Mouse (Mus musculus): ENCODE measurements around the gene Zfp978. TPM values are rescaled to one million over a fixed set of nuclear protein-coding genes. Genes with fewer than 3 reads are reported as not detected.
"Not testable (repeated sequence)": the region's sequence is repeated elsewhere in the genome, so short reads cannot be mapped to it uniquely, and the experiment has no call there.

Gene Zfp978
- polyA plus RNA-seq, 1 experiment: 0.57 TPM

DNA sequence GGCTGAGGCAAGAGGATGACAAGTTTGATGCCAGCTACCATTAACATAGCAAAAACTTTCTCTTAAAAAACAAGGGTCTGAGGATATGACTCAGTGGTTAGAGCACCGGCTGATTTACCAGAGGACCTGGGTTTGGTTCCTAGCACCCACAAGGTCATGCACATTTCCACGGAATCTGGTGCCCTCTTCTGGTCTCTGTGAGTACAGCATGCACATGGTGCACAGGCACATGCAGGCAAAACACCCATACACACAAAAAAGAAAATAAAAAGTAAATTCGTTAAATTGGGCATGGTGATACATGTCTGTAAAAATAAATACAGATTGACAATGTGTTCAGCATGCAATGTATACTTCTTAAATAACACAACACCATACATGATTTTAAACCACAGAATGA is 20.9 kb upstream of the Zfp978 start:
- peak; percentile 33; the same call in 1 of the 2 replicates for TF ChIP-seq CTCF (IDR thresholded peaks at IDR 0.05; ENCODE audit: control insufficient read depth, insufficient read depth, insufficient replicate concordance, low read depth, low read length)
- H3K36me3 ChIP-seq (ENCODE audit: control insufficient read depth, insufficient read depth, low read length); H3K4me1 ChIP-seq (ENCODE audit: control insufficient read depth, insufficient read depth, low read length); H3K27me3 ChIP-seq (ENCODE audit: control insufficient read depth, insufficient read depth, low read length); H3K27ac ChIP-seq (ENCODE audit: control insufficient read depth, insufficient read depth, low read depth, low read length); H3K4me3 ChIP-seq (ENCODE audit: control insufficient read depth, low read depth, low read length): not testable (repeated sequence)

DNA sequence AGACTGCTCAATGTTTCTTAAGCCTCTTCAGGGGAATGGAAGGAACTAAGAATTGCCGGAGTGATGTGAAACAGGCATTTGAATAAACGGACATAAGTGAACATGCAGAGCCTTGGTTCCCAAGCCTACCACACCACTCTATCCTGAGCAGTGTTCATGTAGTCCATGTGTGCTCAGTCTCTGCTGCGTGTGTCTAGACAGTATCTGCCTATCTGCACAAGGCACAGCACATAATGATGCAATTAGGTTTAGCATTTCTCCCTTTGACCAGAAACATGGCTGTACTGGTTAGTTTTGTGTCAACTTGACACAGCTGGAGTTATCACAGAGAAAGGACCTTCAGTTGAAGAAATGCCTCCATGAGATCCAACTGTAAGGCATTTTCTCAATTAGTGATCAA is 20.2 kb upstream of the Zfp978 start:
- H3K36me3 ChIP-seq (ENCODE audit: control insufficient read depth, insufficient read depth, low read length): not testable (repeated sequence)

DNA sequence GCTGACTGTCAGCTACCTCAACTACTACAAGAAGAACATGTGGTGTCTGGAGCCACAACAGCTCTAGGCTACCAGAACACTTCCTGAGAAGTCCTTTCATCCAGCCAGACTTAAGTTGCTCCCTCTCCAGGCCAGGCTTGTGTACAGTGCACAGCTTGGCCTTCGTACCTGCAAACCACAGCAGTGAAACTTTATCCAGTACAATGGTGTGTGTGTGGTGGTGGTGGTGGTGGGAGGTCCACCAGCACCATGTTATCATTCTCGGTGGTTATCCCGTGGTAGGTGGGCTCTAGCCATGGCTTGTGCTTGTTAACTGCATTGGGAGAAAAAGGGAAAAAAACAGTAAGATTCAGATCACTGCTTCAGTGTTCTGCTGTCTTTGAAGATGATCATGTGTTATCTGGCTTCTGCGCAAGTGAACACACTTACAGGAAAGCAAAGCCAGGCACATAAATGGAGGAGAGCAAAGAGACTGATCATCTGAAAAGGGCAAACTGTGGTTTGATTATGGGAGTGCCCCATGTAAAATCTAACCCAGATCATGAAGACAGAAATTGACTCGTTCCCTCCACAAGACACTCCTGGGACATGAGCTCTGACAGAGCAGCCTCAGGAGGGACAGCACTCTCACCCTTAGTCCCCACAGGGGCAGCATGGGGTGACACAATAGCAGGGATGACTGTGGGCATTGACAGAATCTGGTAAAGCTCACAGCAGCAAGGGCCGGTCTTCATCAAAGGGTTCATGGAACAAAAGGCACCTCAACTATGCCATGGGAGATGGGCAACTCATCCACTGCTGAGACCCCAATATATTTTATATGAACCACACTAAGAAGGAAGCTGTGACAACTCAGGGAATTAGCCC is 17.8 kb upstream of the Zfp978 start:
- not testable (repeated sequence) for H3K4me1 ChIP-seq (ENCODE audit: control insufficient read depth, insufficient read depth, low read length); H3K27me3 ChIP-seq (ENCODE audit: control insufficient read depth, insufficient read depth, low read length); H3K27ac ChIP-seq (ENCODE audit: control insufficient read depth, insufficient read depth, low read depth, low read length); H3K36me3 ChIP-seq (ENCODE audit: control insufficient read depth, insufficient read depth, low read length); H3K4me3 ChIP-seq (ENCODE audit: control insufficient read depth, low read depth, low read length)

More for the DNA sequence above, 20.2 kb upstream of the Zfp978 start:
- not testable (repeated sequence) for H3K4me1 ChIP-seq (ENCODE audit: control insufficient read depth, insufficient read depth, low read length); H3K27me3 ChIP-seq (ENCODE audit: control insufficient read depth, insufficient read depth, low read length); H3K4me3 ChIP-seq (ENCODE audit: control insufficient read depth, low read depth, low read length); H3K27ac ChIP-seq (ENCODE audit: control insufficient read depth, insufficient read depth, low read depth, low read length)

DNA sequence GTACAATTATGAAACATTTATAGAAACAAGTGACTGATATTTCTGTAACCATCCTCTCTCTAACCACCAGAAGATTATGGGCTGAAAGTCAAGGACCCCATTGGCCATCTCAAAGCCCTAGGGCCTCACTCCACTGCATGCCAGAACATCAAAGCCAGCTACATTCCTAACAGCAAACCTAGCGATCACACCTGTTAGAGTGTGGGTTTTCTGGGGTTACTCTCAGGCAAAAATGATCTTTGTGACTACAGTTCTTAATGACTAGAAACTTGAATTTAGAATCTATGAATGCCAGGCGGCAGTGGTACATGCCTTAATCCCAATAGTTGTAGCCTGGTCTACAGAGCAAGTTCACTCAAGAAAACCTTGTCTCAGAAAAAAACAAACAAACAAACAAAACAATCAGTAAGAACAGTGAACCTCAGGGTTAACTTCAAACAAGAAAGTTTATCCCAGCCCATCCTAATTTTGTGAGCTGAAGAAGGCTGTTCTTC is 16.0 kb upstream of the Zfp978 start:
- H3K4me3 ChIP-seq (ENCODE audit: control insufficient read depth, low read depth, low read length); H3K36me3 ChIP-seq (ENCODE audit: control insufficient read depth, insufficient read depth, low read length); H3K27me3 ChIP-seq (ENCODE audit: control insufficient read depth, insufficient read depth, low read length); H3K27ac ChIP-seq (ENCODE audit: control insufficient read depth, insufficient read depth, low read depth, low read length); H3K4me1 ChIP-seq (ENCODE audit: control insufficient read depth, insufficient read depth, low read length): not testable (repeated sequence)

DNA sequence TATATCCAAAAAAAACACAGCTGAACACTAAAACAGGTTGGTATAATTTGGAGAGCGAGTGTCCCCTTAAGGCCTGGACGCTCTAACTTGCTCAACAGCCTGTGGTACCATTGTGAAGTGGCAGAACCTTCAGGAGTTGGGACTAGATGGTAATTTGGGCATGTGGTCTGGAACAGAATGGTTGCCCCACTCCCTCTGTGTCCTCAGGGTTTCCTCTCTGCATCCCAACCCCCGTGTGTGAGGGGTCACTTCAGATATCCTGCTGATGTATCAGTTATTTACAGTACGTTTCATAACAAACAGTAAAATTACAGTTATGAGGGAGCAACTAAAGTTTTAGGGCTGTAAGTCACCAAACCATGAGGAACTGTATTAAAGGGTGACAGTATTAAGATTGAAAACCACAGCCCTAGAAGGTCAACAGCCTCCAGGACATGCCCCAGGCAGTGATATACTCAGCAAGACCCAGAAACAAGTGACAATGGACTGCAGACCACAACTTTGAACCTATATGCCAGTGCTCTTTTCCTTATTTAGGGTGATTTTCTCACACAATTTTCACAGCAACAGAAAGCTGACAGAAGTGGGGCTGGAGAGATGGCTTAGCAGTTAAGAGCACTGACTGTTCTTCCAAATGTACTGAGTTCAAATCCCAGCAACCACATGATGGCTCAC is 14.6 kb upstream of the Zfp978 start:
- H3K4me1 ChIP-seq (ENCODE audit: control insufficient read depth, insufficient read depth, low read length); H3K36me3 ChIP-seq (ENCODE audit: control insufficient read depth, insufficient read depth, low read length); H3K4me3 ChIP-seq (ENCODE audit: control insufficient read depth, low read depth, low read length); H3K27me3 ChIP-seq (ENCODE audit: control insufficient read depth, insufficient read depth, low read length); H3K27ac ChIP-seq (ENCODE audit: control insufficient read depth, insufficient read depth, low read depth, low read length): not testable (repeated sequence)

DNA sequence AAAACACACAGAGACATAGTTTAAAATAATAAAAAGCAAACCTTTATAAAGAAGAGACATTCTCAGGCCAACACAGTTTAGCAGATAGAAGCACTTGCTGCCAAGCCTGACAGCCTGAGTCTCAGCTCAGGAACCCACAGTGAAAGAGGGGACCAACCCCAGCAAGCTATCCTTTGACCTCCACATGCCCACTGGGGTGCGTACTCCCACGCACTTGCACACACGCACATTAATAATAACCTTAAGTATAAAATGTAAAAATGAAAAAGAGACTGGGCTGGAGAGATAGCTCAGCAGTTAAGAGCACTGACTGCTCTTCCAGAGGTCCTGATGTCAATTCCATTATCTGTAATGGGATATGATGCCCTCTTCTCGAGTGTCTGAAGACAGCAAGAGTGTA is 13.8 kb upstream of the Zfp978 start:
- not testable (repeated sequence) for H3K36me3 ChIP-seq (ENCODE audit: control insufficient read depth, insufficient read depth, low read length); H3K27ac ChIP-seq (ENCODE audit: control insufficient read depth, insufficient read depth, low read depth, low read length); H3K4me1 ChIP-seq (ENCODE audit: control insufficient read depth, insufficient read depth, low read length); H3K4me3 ChIP-seq (ENCODE audit: control insufficient read depth, low read depth, low read length); H3K27me3 ChIP-seq (ENCODE audit: control insufficient read depth, insufficient read depth, low read length)

DNA sequence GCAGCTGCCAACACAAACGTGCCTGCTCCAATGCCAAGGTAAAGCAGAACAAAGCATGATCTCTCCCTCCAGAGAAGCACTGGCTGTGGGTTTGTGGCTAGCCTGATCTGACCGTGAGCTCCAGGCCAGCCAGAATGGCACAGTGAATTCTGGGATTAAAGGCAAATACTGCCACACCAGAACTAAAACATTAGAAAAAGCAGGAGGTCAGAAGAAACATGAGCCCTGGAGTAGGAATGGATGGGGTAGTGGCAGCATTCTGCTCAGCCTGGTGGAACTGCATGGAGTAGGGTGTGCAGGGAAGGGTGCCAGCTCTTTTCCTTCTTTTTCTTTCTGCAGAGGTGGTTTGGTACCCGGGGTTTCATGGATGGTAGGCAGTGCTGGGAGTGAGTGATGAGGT is 13.2 kb upstream of the Zfp978 start:
- H3K4me3 ChIP-seq (ENCODE audit: control insufficient read depth, low read depth, low read length); H3K36me3 ChIP-seq (ENCODE audit: control insufficient read depth, insufficient read depth, low read length); H3K27me3 ChIP-seq (ENCODE audit: control insufficient read depth, insufficient read depth, low read length); H3K27ac ChIP-seq (ENCODE audit: control insufficient read depth, insufficient read depth, low read depth, low read length); H3K4me1 ChIP-seq (ENCODE audit: control insufficient read depth, insufficient read depth, low read length): not testable (repeated sequence)

DNA sequence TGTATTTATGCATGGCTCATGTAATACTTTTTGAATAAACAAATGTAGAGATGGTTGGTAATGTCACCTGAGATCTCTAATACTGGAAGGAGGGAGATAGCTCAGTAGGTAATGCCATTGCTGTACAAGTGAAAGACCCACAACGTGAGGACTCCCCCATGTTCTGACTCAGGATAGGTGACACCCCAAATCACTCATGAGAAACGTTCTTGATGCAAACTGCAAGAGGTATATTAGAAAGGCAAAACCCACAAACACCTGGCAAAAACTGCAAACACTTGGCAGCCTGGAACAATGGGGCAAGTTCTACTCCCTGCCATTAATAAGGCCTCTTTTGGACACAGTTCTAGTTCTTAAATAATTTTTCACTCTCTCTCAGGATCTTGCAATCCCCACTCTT is 12.7 kb upstream of the Zfp978 start:
- H3K4me3 ChIP-seq (ENCODE audit: control insufficient read depth, low read depth, low read length); H3K36me3 ChIP-seq (ENCODE audit: control insufficient read depth, insufficient read depth, low read length); H3K27me3 ChIP-seq (ENCODE audit: control insufficient read depth, insufficient read depth, low read length); H3K4me1 ChIP-seq (ENCODE audit: control insufficient read depth, insufficient read depth, low read length); H3K27ac ChIP-seq (ENCODE audit: control insufficient read depth, insufficient read depth, low read depth, low read length): not testable (repeated sequence)

DNA sequence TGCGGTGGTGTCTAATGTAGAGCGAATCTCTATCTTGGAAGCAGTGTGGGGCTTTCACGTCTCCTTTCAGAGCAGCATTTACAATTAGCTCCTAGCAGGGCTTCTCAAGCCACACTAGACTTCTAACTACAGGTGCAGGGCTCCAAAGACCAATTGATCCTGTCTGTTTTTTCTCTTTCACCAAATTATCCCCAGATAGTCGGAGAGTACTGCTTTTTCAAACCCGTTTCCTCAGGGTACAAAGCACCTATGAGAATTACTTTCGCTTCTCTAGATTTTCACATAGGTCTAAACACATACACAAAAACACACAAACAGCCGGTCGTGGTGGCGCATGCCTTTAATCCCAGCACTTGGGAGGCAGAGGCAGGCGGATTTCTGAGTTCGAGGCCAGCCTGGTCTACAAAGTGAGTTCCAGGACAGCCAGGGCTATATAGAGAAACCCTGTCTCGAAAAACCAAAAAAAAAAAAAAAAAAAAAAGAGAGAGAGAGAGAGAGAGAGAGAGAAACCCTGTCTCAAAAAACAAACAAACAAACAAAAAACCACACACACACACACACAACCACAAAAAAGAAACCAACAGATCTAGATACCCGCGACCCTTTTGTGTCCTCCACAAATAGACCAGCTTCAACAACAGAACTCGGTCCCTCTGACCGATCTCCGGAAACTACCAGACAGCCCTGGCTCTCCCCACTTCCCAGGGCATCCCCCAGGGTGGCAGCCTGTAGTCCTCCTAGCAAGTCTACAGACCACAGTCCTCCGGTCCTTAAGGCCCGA is 12.0 kb upstream of the Zfp978 start:
- not testable (repeated sequence) for H3K27me3 ChIP-seq (ENCODE audit: control insufficient read depth, insufficient read depth, low read length); H3K36me3 ChIP-seq (ENCODE audit: control insufficient read depth, insufficient read depth, low read length); H3K4me1 ChIP-seq (ENCODE audit: control insufficient read depth, insufficient read depth, low read length); H3K27ac ChIP-seq (ENCODE audit: control insufficient read depth, insufficient read depth, low read depth, low read length); H3K4me3 ChIP-seq (ENCODE audit: control insufficient read depth, low read depth, low read length)

DNA sequence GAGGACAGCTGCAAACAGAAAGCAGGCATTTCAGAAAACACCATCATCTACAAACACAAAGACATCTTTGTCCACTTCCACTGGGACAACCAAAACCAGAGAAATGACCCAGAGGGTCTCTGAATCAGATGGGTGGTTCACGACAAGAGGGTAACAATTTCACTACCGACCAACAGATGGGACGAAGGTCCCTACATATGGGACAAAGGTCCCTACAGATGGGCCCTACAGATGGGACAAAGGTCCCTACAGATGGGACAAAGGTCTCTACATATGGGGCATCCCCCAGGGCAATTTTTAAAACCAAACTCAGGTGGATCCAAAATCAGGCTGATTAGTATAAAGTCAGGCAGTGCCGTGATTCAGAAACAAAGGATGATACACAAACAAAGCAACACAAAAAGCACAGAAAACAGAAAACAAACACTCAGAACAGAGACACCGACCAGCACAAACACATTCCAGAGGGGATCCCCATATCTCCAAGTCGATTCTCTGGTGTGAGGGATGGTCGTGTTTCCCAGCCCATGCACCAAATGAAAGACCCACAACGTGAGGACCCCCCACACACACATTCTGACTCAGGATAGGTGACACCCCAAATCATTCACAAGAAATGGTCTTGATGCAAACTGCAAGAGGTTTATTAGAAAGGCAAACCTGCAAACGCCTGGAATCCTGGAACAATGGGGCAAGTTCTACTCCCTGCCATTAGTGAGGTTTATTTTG is 11.3 kb upstream of the Zfp978 start:
- not testable (repeated sequence) for H3K4me3 ChIP-seq (ENCODE audit: control insufficient read depth, low read depth, low read length); H3K4me1 ChIP-seq (ENCODE audit: control insufficient read depth, insufficient read depth, low read length); H3K27ac ChIP-seq (ENCODE audit: control insufficient read depth, insufficient read depth, low read depth, low read length); H3K27me3 ChIP-seq (ENCODE audit: control insufficient read depth, insufficient read depth, low read length); H3K36me3 ChIP-seq (ENCODE audit: control insufficient read depth, insufficient read depth, low read length)

DNA sequence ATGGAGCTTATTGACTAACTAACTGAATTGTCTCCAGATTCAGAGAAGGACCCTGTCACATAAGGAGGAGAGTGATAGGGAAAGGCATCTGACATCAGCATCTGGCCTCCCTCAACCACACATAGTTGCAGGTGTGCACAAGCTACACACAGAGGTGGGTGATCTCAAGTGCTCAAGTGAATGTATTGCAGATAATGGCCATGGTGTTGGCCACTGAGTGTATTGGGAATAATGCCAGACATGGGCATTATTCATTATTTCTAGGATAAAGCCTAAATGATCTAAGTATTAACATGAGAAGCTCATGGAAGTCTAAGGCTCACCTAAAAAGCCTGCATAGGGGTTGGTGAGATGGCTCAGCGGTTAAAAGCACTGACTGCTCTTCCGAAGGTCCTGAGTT is 10.6 kb upstream of the Zfp978 start:
- H3K4me3 ChIP-seq (ENCODE audit: control insufficient read depth, low read depth, low read length); H3K27me3 ChIP-seq (ENCODE audit: control insufficient read depth, insufficient read depth, low read length); H3K27ac ChIP-seq (ENCODE audit: control insufficient read depth, insufficient read depth, low read depth, low read length); H3K36me3 ChIP-seq (ENCODE audit: control insufficient read depth, insufficient read depth, low read length); H3K4me1 ChIP-seq (ENCODE audit: control insufficient read depth, insufficient read depth, low read length): not testable (repeated sequence)
